Mouse (Mus musculus): ENCODE results near the gene Ttc30b. TPM values are rescaled to one million over a fixed set of nuclear protein-coding genes. Genes with fewer than 3 reads are reported as not detected.
"Not testable (repeated sequence)": the region's sequence is repeated elsewhere in the genome, so short reads cannot be mapped to it uniquely, and the experiment has no call there.

Gene Ttc30b
- 5.5 and 7.1 TPM in 2 replicates for polyA plus RNA-seq (2012; ENCODE audit: insufficient read depth, insufficient read length, missing spikeins)

DNA sequence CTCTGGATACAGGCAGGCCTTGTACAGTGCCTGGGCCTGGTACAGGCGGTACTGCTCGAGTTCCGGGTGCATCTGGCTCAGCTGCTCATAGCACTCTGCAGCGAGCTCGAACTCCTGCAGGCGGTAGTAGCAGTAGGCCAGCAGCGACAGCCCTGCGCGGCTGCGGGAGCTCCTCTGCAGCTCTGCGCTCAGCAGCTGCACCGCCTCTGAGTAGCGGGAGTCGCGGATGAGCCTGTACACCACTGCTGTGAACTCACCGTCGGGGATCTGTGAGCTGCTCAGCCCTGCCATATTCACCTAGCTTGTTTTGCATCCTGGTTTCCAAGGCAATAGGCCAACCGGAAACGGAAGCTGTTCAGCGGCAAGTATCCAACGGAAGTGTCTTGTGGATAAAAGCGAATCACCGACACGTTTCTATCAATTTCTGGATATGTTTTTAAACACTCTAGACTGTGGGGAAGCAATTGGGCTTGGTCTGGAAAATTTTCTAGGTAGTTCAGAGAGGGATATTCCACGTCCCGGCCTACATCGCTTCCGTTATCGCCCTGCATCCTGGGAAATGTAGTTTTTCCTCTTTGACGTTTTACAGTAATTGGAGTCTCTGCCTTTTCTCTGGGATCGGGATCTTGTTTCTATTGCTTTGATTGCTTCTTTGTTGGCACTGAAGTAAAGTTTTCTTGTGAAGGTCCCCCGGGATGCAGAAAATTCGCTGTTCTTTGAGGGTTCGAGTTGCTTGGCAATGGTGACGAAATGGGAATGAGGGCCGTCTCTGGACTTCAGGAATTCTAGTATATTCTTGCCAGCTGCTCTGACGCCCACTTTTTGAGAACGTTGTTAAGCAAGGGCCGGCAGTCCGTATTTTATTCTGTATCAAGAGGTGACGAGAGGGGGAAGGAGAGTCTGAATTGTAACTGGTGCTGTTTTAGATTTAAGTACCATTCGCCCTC, at the start of gene Ttc30b:
Ttc30b (minus strand) TSS at position 469 of the 947 bp plus-strand sequence.
- H3K27ac ChIP-seq (ENCODE audit: insufficient read depth, low read depth, low read length) = peak within 1 kb of the TSS; percentile 60
- peak within 1 kb of the TSS; percentile 64 for H3K4me3 ChIP-seq (ENCODE audit: insufficient read depth, low read length)
- TF ChIP-seq POLR2A (IDR thresholded peaks at IDR 0.05; ENCODE audit: borderline replicate concordance, low read depth, low read length) (no peak), CTCF (IDR thresholded peaks at IDR 0.05; ENCODE audit: low read depth, low read length) (no peak)
- peaks cover 7% of the 10 kb centered on the region for H3K4me1 ChIP-seq (ENCODE audit: control insufficient read depth, insufficient read depth, low read length)

DNA sequence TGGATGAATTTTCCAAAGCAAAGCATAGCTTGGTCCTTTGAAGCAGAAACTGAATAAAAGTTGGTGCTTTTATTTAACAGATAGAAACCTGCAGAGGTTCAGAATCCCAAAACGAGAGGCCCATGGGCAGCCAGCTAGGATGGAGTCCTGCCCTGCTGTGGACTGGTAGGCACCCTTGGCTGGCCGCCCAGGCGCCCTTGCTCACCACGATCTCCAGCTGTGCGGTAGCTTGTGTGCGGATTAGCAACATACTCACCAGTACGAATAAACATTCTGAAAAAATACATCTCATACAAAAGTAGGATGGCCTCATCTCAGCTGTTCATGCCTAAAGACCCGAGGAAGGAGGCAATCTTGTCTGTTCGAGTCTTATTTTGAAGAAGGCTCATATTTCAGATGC, 49.4 kb upstream of the Ttc30b start:
- no peak overlapping the region for H3K27ac ChIP-seq (ENCODE audit: insufficient read depth, low read depth, low read length)
- no peak for TF ChIP-seq CTCF (IDR thresholded peaks at IDR 0.05; ENCODE audit: low read depth, low read length)
- no peak for TF ChIP-seq POLR2A (IDR thresholded peaks at IDR 0.05; ENCODE audit: borderline replicate concordance, low read depth, low read length)
- peaks cover 7% of the 10 kb centered on the region for H3K4me1 ChIP-seq (ENCODE audit: control insufficient read depth, insufficient read depth, low read length)
- H3K4me3 ChIP-seq (ENCODE audit: insufficient read depth, low read length) = no peak overlapping the region

DNA sequence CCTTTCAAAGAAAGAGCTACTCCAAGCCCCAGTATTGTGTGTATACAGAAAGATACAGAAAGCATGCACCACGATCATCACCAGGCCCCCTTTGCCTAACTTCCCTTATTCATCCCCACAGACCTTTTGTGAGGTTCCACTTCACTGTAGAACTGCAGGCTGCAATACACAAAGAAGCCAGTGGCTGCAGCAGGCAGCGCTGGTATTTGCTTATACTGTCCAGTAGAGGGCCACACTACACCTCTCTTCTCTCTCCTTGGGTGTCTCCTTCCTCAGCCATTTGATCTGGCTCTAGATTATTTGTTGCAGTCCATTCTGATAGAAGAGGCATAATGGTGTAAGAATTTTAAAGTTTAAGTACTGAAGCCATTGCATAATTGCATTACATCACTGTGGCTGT, 46.7 kb upstream of the Ttc30b start:
- Histone ChIP-seq H3K4me1 (ENCODE audit: control insufficient read depth, insufficient read depth, low read length) (peaks cover 7% of the 10 kb centered on the region), H3K27ac (ENCODE audit: insufficient read depth, low read depth, low read length) (no peak overlapping the region), H3K4me3 (ENCODE audit: insufficient read depth, low read length) (no peak overlapping the region)
- TF ChIP-seq POLR2A (IDR thresholded peaks at IDR 0.05; ENCODE audit: borderline replicate concordance, low read depth, low read length) = no peak
- TF ChIP-seq CTCF (IDR thresholded peaks at IDR 0.05; ENCODE audit: low read depth, low read length) = peak; percentile 74

DNA sequence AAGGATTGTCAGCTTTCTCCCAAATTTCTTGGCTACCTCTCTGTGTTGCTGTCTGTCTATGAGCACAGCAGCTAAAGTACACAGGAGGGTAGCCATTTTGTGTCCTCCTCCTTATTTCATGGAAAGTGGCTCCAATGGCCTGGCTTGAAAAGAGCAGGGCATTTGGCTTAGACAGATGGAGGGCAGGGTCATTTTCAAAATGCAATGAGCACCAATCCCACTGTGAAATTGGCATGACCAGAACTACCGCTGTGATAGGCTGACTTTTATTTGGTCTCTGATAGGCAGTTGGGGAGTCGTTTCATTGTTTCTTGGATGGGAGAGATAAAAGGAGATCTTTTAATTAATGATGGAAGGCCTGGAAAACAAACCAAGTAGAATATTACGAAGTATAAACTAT, 45.5 kb upstream of the Ttc30b start:
- Histone ChIP-seq H3K27ac (ENCODE audit: insufficient read depth, low read depth, low read length) (no peak overlapping the region), H3K4me1 (ENCODE audit: control insufficient read depth, insufficient read depth, low read length) (peaks cover 10% of the 10 kb centered on the region), H3K4me3 (ENCODE audit: insufficient read depth, low read length) (no peak overlapping the region)
- TF ChIP-seq POLR2A (IDR thresholded peaks at IDR 0.05; ENCODE audit: borderline replicate concordance, low read depth, low read length) = no peak
- TF ChIP-seq CTCF (IDR thresholded peaks at IDR 0.05; ENCODE audit: low read depth, low read length) = no peak

DNA sequence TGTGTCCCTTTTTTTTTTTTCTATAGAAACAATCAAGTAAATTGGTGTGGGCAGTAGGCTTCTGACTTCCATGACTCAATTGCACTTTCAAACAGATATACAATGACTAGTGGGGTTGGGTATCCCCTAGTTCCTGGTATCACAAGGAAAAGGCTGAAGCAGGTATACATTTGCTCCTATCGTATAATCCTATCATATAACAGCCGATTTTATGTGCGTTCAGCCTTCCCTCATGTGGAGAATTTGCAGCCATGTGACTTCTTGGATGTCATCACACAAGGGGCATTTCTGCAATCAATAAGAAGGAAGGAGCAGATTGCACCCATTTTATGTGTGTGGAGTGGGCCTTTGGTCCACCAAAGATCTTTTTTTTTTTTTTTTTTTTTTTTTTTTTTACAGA, 44.7 kb upstream of the Ttc30b start:
- Histone ChIP-seq H3K4me1 (ENCODE audit: control insufficient read depth, insufficient read depth, low read length) (peaks cover 10% of the 10 kb centered on the region), H3K4me3 (ENCODE audit: insufficient read depth, low read length) (no peak overlapping the region), H3K27ac (ENCODE audit: insufficient read depth, low read depth, low read length) (no peak overlapping the region)
- no peak for TF ChIP-seq CTCF (IDR thresholded peaks at IDR 0.05; ENCODE audit: low read depth, low read length)
- TF ChIP-seq POLR2A (IDR thresholded peaks at IDR 0.05; ENCODE audit: borderline replicate concordance, low read depth, low read length) = no peak

DNA sequence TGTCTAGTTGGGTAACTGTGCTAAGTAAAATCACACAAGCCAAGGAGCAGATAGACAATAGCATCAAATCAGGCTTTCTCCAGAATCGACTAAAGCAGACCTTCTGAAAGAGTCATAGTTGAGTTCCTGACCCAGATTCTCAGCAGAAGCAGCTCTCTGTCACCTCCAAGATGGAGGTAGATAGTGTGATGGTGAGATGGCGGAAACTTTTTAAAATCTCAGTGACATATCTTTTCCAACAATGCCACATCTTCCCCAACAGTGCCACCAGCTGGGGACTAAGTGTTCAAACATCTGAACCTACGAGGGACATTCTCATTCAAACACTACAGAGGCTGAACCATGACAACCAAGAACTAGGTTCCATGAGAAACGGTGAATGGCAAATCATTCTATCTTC, 44.2 kb upstream of the Ttc30b start:
- TF ChIP-seq CTCF (IDR thresholded peaks at IDR 0.05; ENCODE audit: low read depth, low read length) (no peak), POLR2A (IDR thresholded peaks at IDR 0.05; ENCODE audit: borderline replicate concordance, low read depth, low read length) (no peak)

DNA sequence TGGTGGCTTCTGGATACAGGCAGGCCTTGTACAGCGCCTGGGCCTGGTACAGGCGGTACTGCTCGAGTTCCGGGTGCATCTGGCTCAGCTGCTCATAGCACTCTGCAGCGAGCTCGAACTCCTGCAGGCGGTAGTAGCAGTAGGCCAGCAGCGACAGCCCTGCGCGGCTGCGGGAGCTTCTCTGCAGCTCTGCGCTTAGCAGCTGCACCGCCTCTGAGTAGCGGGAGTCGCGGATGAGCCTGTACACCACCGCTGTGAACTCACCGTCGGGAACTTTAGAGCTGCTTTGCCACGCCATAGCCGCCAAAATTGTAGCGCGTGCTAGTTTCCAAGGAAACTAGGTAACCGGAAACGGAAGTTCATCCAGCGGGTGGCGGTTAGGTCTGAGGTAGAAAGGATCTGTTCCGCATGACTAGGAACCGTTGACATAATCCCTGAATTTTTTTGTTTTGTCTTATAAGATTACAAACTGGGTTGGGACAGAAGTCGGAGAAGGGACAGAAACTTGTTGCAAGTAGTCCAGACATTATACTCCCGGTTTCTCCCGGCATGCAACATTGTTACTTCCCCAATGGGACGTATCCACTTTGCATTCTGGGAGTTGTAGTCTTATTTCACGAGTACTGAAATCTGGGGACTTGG, 43.2 kb upstream of the Ttc30b start, which contains the start of gene Ttc30a1:
Ttc30a1 (minus strand) TSS at position 528 of the 642 bp plus-strand sequence.
- Histone ChIP-seq H3K4me3 (ENCODE audit: insufficient read depth, low read length) (peak within 1 kb of the TSS; percentile 67), H3K27ac (ENCODE audit: insufficient read depth, low read depth, low read length) (peak within 1 kb of the TSS; percentile 69)
- not testable (repeated sequence) for H3K4me1 ChIP-seq (ENCODE audit: control insufficient read depth, insufficient read depth, low read length)

More for the DNA sequence above, 44.2 kb upstream of the Ttc30b start:
- H3K4me3 ChIP-seq (ENCODE audit: insufficient read depth, low read length) = no peak overlapping the region
- H3K27ac ChIP-seq (ENCODE audit: insufficient read depth, low read depth, low read length) = no peak overlapping the region
- peaks cover 8% of the 10 kb centered on the region for H3K4me1 ChIP-seq (ENCODE audit: control insufficient read depth, insufficient read depth, low read length)

DNA sequence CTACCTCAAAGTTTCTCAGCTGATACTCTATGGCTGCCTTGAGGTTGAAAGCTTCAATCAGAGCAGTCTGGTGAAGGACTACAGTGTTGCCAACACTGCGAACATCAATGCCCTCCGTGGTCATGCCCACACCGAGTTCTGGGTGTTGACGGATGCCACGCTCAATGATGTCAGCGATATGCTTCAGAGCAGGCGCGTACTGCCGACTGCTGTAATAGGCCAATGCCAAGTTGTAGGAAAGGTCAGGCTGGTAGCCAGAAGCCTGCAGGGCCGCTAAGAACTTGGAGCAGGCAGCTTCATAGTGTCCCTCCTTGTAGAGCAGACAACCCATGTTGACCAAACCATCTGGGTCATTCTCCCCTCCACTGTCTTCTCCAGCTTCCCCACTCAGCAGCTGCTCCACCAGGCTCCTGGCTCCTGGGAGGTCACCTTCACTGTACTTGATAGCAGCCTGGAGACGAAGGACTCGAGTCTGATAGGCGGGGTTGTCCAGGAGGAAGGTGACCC, 42.6 kb upstream of the Ttc30b start:
- not testable (repeated sequence) for H3K27ac ChIP-seq (ENCODE audit: insufficient read depth, low read depth, low read length)
- H3K4me3 ChIP-seq (ENCODE audit: insufficient read depth, low read length) = peak overlapping the region; percentile 67

DNA sequence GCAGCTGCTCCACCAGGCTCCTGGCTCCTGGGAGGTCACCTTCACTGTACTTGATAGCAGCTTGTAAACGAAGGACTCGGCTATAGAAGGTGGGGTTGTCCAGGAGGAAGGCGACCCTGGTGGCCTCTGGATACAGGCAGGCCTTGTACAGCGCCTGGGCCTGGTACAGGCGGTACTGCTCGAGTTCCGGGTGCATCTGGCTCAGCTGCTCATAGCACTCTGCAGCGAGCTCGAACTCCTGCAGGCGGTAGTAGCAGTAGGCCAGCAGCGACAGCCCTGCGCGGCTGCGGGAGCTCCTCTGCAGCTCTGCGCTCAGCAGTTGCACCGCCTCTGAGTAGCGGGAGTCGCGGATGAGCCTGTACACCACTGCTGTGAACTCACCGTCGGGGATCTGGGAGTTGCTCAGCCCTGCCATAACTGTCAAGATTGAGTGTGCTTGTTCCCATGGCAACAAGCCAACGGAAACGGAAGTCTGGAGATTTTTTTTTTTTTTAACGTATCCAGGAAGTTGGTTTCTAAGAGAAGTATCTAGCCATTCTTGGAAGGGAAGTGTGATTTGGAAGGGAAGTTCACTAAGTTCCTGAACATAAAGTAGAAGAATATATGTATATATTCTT, 39.5 kb upstream of the Ttc30b start, which contains the start of gene Ttc30a2:
Ttc30a2 (minus strand) TSS at position 419 of the 617 bp plus-strand sequence.
- H3K4me1 ChIP-seq (ENCODE audit: control insufficient read depth, insufficient read depth, low read length); H3K4me3 ChIP-seq (ENCODE audit: insufficient read depth, low read length): not testable (repeated sequence)
- H3K27ac ChIP-seq (ENCODE audit: insufficient read depth, low read depth, low read length) = peak within 1 kb of the TSS; percentile 4; the same call in 1 of the 2 replicates

More for the DNA sequence above, 42.6 kb upstream of the Ttc30b start:
- not testable (repeated sequence) for H3K4me1 ChIP-seq (ENCODE audit: control insufficient read depth, insufficient read depth, low read length)

DNA sequence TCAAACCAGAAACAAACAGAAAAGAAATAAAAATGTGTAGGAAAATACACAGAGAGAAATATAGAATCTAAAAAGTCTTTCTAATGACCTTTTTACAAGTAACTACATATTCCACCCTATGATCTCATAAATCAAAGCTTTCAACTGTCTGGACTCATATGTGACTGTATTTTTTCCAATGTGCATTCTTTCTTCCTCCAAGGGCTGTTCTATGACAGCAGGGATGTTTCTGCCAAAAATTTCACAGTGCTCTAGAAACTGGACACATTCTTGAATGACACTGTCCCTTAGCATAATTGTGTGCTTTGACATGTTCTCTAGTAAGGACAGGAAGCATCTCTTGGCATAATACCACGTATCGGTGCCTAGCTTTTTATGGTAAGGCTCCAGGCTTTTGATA, 37.7 kb upstream of the Ttc30b start:
- not testable (repeated sequence) for H3K27ac ChIP-seq (ENCODE audit: insufficient read depth, low read depth, low read length); H3K4me1 ChIP-seq (ENCODE audit: control insufficient read depth, insufficient read depth, low read length); H3K4me3 ChIP-seq (ENCODE audit: insufficient read depth, low read length)

All from bone marrow macrophage, adult 2 months (primary cell).